Mouse (Mus musculus) urinary bladder, postnatal 10 days (tissue): ENCODE data around the gene Znhit2.

Experiments
- DNase-seq: peaks from one replicate; pipeline ENCODE4 v3.0.0; 2022; ENCODE audit warnings: low spot score

The Znhit2 gene

DNA sequence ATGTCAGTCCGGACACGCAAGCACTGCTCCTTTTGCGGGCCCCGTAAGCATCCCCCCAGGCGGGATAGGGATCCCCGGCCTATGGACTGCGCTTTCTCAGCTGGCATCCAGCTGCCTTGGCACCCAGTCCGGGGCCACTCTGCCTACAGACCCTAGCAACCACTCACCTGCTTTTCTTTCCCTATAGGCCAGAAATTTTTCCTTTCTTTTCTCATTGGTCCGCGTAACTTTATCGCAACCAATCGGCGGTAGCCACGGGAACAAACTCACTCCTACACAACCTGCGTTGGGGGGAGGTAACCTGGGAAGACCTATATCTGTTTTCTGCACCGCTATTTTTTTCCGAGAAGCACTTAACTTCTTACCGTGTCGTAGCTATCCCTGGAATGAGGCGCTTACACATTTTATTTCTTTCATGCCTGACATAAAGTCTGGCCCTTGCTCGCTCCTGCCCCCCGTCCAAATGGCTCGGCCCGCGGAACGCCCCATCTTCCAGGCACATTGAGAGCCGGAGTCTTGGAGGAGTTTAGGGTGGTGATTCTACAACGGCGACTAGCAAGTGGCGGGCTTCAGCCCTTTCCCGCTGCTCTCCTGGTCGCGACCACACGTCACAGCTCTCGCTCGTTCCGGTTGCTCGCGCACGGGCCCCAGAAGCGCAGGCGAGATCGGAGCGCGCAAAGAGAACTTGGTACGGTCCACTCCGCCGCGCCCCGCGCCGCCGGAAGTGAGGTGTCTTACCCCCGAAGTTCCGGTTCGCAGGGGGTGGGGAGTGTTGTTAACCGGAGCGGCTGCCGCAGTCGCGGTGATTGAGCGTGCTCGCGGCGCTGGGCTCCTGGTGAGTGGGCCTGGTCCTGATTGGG lies 14.5 kb upstream of the Znhit2 start, which contains the start of gene Syvn1:
Gene Syvn1, plus strand, starts transcription at position 283 of the 860 bp plus-strand sequence.
- DNase-seq = peak; percentile 70

DNA sequence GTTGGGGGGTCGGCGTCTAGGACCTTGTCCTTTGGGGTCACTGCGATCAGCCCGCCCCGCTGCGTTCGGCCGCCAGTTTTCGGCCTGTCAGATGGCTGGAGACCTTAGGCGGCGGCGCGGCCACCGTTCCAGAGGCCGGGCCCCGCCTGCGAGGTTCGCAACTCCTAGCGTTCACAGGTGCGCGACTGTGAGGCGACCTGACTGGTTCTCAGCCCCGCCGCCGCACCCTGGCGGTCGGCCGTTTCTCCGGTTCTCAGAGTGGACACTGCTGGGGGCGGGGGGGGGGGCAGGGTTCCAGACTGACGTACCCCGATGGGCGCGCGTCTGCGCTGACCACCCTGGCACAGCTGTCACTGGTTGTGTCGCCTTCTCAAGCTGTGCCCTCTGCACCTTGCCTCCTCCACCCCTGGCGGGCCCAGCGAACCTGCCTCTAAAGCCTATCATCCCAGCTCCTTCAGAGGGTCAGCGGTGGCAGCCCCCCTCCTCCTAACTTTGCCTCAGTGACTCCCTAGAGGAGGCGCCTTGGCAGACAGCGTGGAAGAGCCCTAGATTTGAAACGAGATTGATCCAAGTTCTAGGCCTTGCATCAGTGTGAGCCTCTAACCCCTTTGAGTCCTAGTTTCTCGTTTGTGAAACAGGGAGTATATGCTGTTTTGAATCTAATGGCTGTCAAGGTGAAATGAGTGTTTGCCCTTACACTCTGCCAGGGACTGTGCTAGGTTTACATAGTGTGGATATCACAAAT lies 13.7 kb upstream of the Znhit2 start:
- DNase-seq = no peak

DNA sequence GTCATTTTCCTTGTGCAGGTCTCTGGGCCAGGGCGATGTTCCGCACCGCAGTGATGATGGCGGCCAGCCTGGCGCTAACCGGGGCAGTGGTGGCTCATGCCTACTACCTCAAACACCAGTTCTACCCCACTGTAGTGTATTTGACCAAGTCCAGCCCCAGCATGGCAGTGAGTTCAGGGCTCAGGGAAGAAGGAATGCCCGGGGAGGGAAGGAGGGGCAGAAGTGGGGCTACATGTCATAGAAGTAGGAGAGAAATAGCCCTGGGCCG lies 13.2 kb upstream of the Znhit2 start:
- no peak for DNase-seq

DNA sequence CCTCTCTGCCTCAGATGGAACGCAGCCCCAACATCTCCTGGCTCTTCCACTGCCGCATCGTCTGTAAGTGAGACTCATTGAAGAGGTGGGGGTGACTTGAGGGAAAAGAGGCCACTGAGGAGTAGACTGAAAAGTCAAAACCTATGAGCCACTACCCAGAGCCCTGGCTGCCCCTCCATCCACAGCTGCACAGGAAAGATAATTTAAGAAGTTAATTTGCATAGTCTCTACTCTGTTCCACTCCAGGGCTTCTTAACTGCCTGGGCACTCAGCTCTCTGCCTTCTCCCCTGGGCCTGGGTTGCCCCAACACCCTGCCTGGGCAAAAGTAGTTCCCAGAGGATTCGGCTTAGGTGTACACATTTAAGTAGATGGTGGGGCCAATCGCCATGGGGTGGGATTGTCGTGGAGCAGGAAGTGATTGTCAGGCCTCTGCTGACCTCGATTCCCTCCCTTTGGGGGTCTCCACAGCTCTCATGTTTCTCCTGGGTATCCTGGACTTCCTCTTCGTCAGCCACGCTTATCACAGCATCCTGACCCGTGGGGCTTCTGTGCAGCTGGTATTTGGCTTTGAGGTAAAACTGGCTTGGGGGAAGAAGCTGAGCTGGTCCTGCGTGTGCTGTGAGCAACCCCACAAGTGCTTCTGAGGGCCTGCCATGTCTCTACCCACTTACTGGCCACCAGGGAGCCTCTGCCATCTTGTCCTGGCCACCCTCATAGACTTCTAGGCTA lies 12.1 kb upstream of the Znhit2 start:
- no peak for DNase-seq

DNA sequence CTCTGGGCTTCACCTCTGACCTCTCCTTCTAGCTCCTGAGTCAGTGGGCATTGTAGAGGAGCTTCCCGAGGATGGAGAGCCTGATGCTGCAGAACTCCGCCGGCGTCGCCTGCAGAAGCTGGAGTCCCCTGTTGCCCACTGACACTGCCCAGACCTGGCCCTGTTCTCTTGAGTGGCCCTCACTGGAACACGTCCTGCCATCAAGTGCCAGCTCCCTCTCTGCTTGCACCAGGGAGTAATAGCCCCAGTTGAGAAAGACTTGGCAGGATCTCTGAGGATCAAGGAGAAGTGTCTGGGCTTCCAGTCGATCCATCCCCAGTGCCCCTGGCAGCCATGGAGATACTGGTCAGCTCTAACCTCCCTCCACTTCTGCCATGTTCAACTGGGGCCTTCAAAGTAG lies 8.5 kb upstream of the Znhit2 start:
- DNase-seq = no peak

DNA sequence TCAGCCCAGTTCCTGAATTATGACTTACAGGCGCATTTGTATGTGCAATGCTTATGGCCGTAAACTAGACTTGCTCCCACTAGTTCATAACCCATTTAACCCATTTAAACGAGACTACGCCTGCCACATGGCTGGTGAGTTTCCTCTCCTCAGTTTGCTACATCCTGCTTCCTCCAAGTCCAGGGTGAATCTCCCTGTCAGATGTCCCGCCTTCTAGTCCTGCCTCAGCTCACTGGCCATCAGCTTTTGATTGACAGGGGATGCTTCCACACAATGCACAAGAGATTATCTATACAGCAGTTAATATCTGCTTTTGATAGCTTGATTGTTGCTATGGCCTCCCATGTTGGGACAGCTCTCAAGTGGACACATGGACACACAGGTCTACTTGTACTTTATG lies 6.7 kb upstream of the Znhit2 start:
- no peak for DNase-seq

DNA sequence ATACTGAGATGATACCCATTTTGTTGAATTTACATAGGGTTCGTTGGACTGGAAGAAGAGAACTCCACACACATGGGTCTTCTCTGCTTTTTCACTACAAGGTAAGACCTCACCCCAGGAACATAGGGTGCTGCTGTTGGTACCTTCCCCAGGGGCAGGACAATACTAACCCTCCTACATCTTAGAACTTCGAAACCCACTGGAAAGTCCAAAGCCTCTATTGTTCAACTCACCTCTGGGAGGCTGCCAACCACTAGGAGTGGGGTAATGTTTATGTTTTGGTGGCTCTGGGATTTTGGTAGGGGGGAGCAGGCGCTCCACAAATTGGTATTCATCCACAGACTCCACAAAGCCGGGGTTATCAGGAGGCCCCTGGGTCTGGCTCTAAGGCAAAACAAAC lies 4.3 kb upstream of the Znhit2 start:
- DNase-seq = no peak

DNA sequence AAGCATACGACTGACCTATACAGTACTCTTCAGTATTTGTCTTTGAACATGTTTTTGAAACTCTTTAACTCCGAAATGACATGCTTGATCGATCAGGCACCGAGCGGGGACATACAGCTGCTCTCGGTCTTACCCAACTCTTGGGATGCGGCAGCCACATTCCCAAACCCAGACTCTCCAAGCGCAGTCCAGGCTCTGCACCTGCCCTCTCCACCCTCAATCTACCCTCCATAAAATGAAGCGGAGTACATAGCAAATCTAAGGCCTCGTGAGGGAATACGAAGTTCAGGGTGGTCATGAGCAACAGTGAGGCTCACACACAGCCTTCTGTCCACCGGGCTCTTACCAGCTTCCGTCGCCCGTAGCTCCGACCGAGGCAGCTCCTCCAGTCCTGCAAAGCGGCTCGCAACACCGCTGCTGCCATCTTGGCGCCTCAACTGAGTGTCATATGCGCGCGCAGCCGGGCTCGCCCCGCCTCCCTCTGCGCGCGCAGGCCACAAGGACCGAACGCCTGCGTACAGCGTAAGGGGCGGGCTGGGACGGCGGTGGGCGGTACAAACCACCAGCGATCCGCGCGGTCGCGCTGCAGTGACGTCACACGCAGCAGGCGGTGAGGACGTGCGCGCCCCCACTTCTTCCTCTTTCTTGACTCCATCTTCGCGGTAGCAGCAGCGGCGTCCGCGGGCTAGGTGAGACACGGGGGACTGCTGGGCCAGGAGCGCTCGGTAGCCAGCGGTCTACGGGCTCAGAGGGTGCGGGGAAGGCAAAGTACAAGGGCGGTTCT lies 3.5 kb upstream of the Znhit2 start, which contains the start of the genes Mrpl49 and Fau:
Gene Mrpl49, minus strand, starts transcription at position 473 of the 784 bp plus-strand sequence.
Gene Fau, plus strand, starts transcription at position 532 of the 784 bp plus-strand sequence.
- peak; percentile 93 for DNase-seq

DNA sequence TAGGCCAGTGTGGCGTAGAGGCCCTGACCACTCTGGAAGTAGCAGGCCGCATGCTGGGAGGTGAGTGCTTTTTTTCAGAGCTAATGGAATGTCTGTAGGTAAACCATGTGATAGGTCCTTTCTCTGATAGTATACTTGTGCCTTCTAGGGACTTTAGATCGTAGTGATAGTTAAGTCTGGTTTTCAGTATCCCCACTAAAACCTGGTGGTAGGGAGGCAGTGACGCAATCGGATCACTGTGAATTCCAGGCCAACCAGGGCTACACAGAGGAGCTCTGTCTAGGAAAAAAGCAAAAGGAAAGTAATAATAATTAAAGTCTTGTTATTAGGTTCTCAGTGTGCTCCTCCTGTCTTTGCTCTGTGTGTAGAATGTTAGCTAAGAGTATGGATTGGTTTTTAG lies 2.5 kb upstream of the Znhit2 start:
- no peak for DNase-seq

DNA sequence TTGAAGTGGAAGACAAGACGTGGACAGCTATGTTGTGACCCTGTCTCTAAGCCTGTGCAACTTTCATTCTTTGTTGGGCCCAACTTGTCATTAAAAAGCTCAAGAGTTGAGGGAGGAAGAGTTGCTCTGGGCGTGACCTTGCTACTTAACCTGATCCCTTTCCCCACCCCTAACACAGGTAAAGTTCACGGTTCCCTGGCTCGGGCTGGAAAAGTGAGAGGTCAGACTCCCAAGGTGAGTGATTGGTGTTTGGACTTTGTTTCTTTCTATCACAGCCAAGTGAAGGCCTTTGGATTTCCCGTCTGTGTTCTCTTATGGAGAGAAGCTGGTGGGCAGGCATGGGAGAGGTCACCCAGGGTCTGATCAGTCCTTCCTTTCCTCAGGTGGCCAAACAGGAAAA lies 2.0 kb upstream of the Znhit2 start:
- no peak for DNase-seq

DNA sequence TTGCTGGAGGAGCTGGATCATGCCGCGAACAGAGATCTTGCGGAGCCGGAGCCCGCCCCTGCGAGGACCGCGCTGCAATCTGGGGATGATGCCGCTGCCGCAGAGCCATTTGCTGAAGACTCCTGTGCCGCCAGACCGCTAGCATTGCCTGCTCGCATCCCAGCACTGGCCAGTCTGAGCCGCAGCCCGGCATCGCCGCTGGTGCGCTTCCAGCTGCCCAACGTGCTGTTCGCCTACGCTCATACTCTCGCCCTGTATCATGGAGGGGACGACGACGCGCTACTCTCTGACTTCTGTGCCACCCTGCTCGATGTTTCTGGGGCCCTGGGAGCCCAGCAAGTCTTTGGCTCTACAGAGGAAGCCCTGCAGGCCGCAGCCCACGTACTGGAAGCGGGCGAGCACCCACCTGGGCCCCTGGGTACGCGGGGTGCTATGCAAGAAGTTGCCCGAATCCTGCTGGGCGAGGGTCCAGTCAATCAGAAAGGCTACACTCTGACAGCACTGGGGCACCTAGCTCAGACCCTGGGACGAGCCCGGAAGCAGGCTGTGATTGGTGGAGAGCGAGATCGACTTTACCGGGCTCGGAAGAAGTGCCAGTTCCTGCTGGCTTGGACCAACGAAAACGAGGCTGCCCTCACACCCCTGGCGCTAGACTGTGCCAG lies 780 bp downstream of the Znhit2 start:
- DNase-seq = no peak

DNA sequence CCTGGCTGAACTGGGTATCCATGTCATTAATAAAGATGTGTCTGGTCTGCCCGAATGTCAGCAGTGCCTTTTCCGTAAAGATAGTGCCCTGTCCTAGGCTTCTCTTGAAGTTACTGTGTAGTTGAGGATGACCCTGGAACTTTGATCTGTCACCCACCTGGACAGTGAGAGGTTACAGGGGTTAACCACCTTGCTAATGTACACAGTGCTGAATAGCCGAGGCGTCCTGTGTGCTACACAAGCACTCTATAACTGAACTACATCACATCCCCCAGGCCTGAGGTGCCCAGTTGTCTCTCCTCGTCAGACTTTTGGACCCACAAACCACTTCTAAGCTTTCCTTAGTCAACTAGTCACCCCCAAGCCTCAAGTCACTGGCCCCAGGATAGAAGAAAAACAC lies 1.4 kb downstream of the Znhit2 start:
- no peak for DNase-seq

DNA sequence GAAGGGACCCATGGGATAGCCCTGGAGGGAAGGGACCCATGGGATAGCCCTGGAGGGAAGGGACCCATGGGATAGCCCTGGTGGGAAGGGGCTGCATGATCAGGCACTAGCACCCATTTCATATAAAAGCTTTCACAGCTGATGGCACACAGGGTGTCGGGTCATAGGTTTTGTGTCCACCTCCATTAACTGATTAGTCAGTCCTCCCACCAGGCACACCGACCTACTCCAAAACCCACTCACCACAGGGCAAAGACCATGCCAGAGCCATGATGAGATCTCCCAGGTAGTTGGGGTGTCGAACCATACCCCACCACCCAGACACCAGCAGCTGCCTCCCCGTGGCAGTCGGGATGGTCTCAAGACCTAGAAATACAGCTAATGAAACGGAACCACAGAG lies 2.1 kb downstream of the Znhit2 start:
- DNase-seq = no peak

DNA sequence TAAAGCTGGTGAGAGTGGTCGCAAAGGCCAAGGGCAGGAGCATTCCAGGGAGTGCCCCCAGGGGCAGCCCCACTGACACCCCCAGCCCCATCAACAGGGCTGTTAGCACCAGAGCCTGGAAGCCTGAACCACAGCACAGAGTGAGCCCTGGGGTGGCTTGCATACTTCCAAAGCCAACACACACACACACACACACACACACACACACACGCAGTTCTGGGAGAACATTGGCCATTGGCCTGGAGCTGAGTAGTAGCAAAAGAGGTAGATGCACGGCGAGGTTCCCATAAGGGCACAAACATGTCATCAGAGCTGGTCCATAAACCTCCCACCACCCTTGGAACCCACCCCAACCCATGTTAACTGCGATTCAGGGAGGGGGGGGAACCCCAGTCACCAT lies 5.6 kb downstream of the Znhit2 start:
- DNase-seq = no peak

DNA sequence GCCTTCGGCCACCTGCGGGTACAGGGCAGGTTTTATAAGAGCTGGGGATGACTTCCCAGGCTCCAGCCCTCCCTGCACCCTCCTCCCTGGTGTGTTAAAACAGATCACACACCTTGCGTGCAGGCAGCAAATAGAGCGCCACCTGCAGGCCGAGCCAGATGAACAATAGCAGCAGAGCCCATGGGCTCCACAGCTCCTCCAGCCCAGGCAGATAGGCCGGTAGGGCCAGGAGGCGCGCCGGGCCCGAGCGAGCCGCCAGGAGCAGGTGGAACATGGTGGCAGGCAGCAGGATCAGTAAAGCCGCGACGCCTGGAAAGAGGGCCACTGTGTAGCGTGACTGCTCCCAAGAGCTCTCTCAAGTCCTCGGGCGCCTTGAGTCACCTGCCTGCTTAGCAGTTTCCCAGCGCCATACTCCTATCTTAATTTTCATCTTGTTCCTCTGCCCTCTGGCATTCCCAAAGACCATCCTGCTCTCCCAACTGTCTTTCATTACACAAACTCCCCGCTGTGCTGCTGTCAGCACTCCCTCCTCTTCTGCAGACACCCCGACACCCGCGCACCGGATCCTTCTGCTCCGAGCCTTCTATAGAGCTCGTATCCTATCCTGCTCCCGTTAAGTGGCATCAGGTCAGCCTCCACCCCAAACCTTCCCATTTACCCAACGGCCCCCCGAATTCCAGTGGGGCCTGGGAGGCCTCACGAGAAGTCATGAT lies 6.2 kb downstream of the Znhit2 start:
- no peak for DNase-seq

DNA sequence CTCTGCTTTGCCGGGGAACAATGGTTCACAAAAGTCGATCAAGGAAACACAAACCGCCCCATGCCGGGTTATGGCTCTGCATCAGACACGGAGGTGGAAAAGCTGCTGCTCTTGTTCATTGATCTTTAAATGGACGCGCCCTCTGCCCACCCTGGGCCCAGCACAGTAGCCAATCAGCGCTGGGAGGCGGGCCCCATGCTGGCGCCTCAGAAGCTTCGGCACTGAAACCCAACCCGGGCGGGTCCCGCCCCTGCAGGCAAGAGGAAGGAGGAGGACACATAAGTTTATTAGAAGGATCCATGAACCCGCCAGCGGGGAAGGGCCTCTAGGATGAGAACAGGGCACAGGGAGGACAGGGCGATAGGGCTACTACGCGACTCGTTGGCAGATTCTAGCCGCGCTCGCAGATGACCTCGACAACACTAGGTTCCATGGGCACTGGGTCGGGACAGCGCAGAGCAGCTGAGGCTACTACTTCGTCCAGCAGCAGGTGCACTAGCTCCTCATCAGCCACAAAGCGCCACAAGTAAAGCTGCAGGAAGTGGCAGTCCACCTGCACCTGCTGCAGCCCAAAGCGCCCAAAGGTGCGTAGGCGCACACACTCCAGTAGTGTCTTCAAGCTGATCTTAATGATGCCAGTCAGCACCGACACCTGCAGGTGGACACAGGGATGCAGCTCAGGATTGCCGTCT lies 6.9 kb downstream of the Znhit2 start, which contains the start of gene Tm7sf2:
Gene Tm7sf2, minus strand, starts transcription at position 650 of the 692 bp plus-strand sequence.
- DNase-seq = peak; percentile 64

DNA sequence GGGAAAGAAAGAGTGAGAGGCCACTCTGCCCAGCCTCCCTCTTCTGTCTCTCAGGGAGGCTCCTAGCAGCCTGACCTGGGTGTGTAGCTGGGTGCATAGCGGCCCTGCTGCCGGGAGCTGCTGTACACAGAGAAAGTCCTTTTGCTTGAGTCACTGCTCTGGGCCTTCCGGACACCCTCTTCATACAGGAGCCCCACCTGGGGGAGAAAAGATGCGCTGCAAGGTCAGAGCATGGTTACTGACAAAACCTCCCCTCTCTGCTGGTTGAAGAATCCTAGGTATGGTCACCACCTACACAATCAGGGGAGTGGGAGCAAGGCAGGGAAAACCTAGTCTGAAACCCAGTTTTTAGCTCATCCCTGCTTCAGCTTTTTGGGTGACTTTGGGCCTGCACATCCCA lies 8.0 kb downstream of the Znhit2 start:
- DNase-seq = no peak

DNA sequence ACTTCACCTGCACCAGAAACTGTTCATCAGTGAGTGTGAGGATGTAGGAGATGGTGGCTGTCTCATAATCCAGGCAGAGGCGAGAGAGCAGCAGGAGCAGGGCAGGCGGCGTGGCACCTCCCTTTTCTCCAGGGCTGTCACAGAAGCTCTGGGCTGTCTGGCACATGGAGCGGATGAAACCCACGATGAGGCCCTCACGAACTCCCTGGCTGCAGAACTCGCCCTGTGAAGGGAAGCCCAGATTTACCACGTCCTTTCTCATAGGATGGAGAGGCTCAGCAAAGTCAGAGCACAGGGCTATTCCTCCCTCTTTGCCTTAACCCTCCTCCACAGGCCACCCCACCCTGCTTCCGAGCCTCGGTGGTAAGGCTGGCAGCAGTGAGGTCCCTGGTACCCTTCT lies 8.9 kb downstream of the Znhit2 start:
- DNase-seq = no peak

DNA sequence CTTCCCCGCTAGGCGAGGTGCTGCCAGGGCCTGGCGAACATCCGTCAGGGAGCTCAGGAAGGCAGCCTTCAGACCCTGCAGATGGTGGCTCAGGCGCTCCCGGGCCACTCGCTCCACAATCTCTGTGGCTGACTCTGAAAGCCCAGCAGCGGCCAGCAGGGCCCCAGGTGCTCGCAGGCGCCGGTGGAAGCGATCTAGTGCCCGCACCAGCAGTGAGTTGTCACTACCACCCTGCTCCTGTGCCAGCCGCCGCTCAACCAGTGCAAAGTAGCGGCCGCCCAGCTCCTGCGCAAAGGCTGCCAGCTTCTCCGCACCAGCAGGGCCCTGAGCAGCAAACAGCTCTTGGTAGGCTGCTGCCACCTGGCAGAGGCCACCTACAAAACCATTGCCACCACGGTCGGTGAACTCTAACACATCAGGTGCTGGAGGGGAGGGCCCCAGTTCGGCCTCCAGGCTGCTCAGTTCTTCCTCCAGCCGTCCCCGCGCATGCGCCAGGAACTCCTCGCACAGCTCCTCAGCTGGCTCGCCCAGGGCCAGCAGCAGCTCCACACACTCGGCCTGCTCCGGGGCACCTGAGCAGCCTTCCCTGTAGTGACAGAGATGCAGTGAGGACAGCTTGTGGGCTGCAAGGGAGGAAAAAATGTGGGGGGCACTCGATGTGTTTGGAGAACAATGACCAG lies 9.7 kb downstream of the Znhit2 start:
- DNase-seq = no peak

DNA sequence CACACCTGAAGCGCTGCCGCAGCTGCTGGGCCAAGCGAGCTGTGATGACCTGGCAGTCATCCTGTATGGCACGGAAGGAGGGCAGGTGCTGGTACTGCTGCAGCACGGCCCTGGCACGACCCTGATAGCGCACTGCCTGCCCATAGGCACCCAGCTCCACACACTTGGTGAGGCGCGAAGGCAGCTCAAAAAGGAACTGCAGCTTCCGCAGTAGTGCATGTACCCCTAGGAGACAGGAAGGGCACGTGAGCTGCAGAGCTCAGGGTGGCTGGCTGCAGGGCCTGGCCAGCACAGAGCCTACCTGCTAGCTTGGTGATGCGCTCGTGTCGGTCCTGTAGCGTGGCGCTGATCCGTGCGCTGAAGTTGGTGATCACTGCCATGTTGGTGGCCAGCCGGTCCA lies 10.3 kb downstream of the Znhit2 start:
- no peak for DNase-seq
